Comparison of ENCODE assay signal across 22 mouse cellular contexts in the genomic region with DNA sequence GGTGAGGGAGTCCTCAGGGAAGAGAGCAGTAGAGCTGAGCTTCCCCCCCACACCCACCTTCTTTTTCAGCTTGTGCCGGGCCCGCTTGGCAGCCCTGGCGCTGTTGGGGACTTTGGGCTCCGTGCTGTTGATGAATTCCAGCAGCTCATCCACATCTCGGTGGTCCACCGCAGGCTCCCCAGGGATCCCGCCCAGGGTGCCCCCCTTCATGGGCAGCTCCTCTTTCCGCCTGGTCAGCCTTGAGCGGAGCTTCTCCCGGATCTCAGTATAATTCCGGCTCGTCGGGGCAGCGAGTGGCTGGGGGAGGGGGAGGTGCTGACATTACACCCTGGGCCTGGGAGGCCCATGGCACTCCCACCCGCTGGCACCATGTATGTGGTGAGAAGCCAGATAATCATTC.
"Had no signal": no experiment of that assay in that cellular context is flagged by ENCODE, and none has a peak within 500 bp of the region (broad histone marks: within the 10 kb centered on the region; RNA-seq: fewer than 3 reads in every experiment).

No protein-coding gene starts in this region.

- H3K9ac ChIP-seq: heart, embryonic 12.5 days; hindbrain, embryonic 13.5 days; limb, embryonic 13.5 days; limb, embryonic 15.5 days; liver, embryonic 12.5 days; liver, embryonic 14.5 days had no signal

- ATAC-seq: hindbrain, postnatal 0 days; intestine, embryonic 16.5 days; liver, embryonic 12.5 days had no signal

- H3K4me1 ChIP-seq: heart, embryonic 12.5 days; hindbrain, embryonic 13.5 days; limb, embryonic 13.5 days; limb, embryonic 15.5 days had no signal

- H3K9me3 ChIP-seq: heart, embryonic 10.5 days; heart, embryonic 12.5 days; hindbrain, embryonic 13.5 days; limb, embryonic 13.5 days; limb, embryonic 15.5 days; liver, embryonic 12.5 days had no signal

- H3K27me3 ChIP-seq: heart, embryonic 12.5 days; hindbrain, embryonic 13.5 days; limb, embryonic 13.5 days; limb, embryonic 15.5 days; liver, embryonic 12.5 days had no signal

- H3K27ac ChIP-seq: heart, embryonic 10.5 days; hindbrain, embryonic 13.5 days; hindbrain, postnatal 0 days; limb, embryonic 13.5 days; limb, embryonic 15.5 days; liver, embryonic 12.5 days; liver, embryonic 14.5 days had no signal

- H3K4me3 ChIP-seq: heart, embryonic 10.5 days; heart, embryonic 12.5 days; hindbrain, embryonic 13.5 days; limb, embryonic 13.5 days; limb, embryonic 15.5 days; liver, embryonic 12.5 days had no signal

- H3K4me2 ChIP-seq: heart, embryonic 12.5 days; hindbrain, embryonic 13.5 days; limb, embryonic 13.5 days; limb, embryonic 15.5 days; liver, embryonic 12.5 days had no signal

- DNase-seq: gastrocnemius, postnatal 14 days; gastrocnemius, postnatal 36 days; heart, adult 18-20 months; heart, postnatal 14 days; heart, postnatal 36 days; kidney, adult 11 months; kidney, adult 2 months; kidney, postnatal 14 days; kidney, postnatal 36 days; layer of hippocampus, adult 9-11 months; layer of hippocampus, postnatal 36 days; left cerebral cortex, postnatal 4 days; lung, adult 18-20 months had no signal
